Mouse (Mus musculus) layer of hippocampus, postnatal 10 days (tissue): ENCODE measurements around the gene Cd82. TPM values are rescaled to one million over a fixed set of nuclear protein-coding genes. Genes with fewer than 3 reads are reported as not detected.

ENCODE experiments used
- DNase-seq, 2 experiments: peaks; one replicate each; pipeline ENCODE4 v3.0.0; 2021; ENCODE audit warnings: low spot score in 2 of 2
- total RNA-seq, 2 experiments: library from RNA; stranded (reverse); gene quantifications; 2 replicates each; pipeline ENCODE4 v1.2.3; 2021

Cd82 gene
- total RNA-seq, 2 experiments from 2014 or later, result 11.4 to 12.4 TPM

GRCm38 (mm10) chr2:93416874-93417709 lies 45.8 kb downstream of the Cd82 start:
- no peak for DNase-seq

DNA sequence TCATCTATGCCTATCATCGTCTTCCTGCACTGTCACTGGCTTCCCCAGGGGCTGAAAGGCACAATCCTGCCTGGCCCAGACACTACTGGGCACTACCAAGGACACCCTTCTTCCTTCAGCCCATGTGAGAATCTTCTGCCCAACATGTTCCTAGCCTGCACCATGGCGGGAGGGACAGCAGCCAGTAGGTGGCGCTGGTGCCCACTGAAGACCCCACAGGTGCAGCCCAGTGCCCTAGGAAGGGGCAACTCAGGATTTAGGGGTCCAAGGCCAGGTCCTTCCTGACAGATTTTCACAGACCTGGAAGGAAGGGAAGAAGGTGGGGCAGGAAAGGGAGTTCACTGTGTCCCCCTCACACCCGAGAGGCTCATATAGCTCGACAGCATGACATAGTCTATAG lies 47.7 kb downstream of the Cd82 start:
- DNase-seq, result peak in 1 of 2 experiments; percentile 63

DNA sequence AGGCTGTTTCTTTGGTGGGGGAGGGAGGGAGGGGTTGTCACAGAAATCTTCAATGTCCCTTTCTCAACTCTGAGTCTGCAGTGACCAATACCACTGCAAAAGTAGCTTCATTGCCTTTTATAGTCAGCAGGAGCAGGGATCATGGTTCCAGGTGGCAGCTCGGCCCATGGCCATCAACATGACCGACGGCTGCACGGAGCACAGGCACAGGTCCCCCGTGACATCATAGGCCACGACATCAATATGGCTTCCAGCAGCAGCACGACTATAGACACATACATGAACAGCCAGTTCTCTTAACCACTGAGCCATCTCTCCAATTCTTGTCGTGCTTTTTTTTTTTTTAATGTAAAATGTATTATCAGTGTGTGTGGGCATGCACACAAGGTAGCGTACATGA lies 48.8 kb downstream of the Cd82 start:
- DNase-seq, result no peak

DNA sequence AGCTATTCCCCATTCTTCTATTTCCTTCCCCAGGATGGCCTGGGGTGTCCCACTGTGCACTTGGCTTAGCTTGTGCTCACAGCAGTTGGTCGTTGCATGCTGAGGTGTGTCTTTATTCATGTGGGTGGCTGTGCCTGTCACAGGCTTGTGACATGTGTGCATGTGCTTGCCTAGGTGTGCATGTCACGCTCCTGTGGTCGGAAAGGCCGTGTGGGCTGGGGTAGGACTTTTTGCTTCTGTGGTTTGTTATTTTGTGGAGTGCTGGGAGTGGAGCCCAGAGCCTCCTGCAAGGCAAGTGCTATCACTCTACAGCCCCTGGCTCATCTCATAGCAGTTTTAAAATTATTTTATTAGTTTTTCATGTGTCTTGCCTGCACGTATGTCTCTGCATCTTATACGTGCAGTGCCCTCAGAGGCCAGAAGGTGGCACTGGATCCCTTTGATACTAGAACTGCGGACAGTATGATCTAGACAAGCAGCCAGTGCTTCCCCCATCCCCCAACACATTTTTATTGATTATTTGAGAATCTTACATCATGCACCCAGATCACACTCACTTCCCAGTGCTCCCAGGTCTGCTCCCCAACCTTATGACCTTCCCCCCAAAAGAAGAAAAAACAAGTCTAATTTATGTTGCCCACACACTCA lies 49.4 kb downstream of the Cd82 start:
- DNase-seq, result peak; percentile 75 to 77

DNA sequence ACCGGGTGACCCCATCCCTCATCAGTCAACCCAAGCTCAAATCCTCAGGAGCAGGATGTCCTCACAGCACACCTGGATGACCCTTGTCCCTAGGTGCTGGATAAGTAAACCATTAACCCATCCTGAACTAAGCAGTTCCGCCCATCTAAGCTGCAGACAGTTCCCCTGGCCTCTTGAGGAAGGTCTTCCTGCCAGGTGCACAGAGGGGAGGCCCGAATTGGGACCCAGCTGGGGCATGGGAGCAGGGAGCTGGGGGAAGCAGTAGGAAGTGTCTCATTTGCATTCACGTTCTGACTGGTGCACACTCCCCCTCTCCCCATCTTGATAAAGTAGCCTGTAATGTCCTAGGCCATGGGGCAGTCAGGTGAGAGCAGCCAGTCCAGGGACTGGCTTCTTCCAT lies 50.8 kb downstream of the Cd82 start:
- DNase-seq, result no peak

- no peak for DNase-seq
Measured at GRCm38 (mm10) chr2:93410899-93411570, 51.9 kb downstream of the Cd82 start.

DNA sequence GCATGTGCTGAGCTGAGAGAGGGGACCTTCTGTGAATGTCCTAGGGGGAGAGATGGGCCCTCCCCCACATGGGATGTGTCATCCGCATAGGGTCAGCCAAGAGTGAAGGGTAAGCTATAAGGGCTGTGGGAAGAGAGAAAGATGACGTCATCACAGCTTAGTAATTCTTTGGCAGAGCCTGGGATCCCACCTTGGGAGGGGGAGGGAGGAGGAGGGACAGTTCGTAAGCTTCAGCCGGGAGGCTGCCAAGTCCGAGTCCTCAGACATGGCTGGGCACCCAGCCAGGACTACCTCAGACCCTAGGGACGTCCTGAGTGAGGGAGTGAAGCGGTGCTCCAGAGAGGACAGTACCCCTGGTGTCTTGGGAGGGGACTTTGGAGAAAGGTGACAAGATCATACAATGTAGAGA lies 57.9 kb downstream of the Cd82 start:
- no peak for DNase-seq

- no peak for DNase-seq
Measured at GRCm38 (mm10) chr2:93404169-93404568, 58.8 kb downstream of the Cd82 start.

DNA sequence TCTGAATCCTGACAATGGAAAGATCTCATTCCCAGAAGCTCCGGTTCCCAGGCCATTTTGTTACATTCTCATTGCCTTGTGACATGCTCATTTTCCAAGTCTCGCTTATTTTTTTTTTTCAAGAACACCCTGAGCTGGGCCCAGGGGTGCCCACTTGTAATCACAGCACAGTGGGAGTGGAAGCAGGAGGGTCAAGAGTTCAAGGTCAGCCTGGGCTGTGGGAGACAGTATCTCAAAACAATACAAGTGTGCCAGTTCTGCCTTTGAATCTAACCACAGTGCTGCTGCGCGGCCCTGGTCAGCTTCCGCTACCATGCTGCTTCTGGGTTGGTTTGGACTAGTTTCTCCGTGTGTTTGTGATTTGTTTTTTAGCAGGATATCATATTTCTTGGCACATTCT lies 59.7 kb downstream of the Cd82 start:
- no peak for DNase-seq

DNA sequence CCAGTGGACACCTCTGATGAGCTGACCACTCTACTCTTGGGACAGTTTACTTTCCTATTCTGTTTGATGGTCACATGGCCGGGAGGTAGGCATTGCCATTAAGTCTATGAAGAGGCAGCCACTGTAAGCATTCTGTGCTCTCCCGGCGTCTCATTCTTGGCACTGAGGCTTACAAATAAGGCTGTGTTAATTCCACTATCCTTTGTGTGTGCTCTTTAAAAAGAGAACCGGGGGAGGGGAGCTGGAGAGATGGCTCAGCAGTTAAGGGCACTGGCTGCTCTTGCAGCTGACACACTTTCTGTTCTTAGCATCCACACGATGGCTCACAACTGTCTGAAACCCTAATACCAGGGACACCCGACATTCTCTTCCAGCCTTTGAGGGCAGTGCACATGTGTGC lies 71.7 kb downstream of the Cd82 start:
- DNase-seq, result no peak

DNA sequence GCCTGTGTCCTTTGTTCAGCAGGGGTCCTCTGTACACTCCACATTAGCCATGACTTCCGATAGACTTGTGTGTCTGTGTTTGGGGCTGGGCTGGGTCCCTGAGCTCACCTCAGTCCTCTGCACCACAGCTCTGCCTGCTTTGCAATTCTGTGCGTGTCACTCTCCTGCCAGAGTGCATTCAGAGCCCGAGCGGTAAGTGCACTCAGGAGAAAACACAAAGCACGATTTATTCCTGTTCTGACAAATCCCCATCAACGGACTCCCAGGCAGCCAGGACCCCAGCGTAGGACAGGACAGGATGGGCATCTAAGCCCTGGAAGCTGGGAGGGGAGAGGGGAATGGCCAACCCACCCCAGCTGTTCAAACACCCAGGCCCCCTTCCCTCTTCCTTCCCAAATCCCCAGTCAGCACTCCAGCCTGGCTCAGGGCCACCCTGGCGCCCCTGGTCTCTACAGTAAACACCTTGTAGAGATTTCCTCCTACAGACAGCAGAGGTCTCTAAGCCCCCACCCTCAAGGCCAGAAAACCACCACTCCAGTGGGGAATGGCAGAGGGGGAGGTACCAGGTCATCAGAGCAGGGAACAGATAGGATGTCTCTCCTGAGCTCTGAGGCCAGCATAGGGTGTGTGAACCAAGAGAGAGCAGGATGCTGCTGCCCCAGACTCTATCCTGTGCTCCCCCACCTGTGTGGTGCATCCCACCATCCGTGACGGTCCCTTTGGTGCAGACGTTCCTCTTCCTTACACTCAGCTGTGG lies 72.6 kb downstream of the Cd82 start:
- DNase-seq, result no peak

DNA sequence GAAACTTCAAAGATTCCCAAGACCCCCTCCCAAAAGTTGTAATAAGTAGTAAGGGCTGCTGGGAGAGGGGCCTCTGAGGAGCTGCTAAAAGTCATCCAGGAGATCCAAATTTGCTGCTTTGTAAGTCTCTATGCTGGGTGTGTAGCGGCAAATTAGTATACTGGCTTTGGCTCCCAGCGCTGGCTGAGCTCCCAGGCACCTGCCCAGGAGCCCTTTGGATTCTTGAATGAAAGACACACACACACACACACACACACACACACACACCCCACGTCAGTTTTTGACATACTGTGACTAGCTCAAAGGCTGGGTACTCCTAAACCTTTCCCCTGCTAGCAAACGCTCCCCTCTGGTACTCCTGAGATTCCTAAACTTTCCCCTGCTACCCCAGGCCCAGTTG lies 76.0 kb downstream of the Cd82 start:
- no peak for DNase-seq

GRCm38 (mm10) chr2:93383831-93384230 lies 79.1 kb downstream of the Cd82 start:
- DNase-seq, result peak; percentile 59 to 67

GRCm38 (mm10) chr2:93380680-93381089 lies 82.3 kb downstream of the Cd82 start:
- no peak for DNase-seq

DNA sequence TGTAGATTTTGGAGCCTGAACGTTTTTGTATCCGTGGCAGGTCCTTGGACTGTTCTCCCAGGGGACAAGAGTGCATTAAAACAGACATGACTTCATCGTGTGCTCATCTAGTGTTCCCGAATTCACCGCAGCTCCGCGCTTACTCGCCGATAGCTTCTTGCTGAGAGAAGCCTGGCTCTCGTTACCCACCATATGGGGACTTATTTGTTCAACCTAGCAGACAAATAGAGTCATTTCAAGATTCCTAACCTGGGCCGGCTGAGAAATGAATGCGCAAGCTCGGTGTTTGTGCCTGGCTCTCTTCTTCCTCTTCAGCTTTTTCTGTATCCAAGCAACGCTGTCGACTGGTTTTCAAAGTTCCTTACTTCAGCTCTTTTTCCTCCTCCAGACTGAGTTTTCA lies 85.1 kb downstream of the Cd82 start:
- no peak for DNase-seq

DNA sequence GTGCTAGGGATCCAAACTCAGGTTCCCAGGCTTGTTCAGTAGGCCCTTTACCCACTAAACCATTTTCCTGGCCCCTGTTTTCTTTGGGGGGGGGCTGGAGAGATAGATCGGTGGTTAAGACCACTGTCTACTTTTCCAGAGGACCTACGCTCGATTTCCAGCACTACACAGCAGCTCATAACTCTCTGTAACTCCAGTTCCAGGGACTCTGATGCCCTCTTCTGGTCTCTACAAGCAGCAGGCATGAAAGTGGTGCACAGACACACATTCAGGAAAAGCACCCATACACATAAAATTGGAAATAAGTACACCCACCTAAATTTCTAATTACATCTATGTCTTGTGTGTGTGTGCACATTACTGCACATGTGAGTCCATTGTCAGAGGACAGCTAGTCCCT lies 85.8 kb downstream of the Cd82 start:
- DNase-seq, result no peak

DNA sequence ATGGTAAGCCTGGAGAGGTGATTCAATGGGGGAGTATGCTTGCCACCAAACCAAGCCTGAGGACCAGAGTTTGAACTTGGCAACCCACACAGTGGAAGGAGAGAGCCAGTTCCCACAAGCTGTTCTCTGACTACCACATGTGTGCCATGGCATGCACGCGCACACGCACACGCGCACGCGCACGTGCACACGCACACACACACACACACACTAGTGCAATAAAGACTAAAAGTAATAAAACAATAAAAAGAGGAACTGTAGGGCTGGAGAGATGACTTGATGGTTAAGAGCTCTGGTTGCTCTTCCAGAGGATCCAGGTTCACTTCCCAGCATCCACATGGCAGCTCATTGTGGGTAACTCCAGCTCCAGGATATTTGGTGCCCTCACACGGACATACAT lies 90.1 kb downstream of the Cd82 start:
- no peak for DNase-seq

GRCm38 (mm10) chr2:93372097-93372571 lies 90.8 kb downstream of the Cd82 start:
- DNase-seq, result no peak
